Mouse (Mus musculus) hematopoietic stem cell, adult 5-6 weeks (primary cell): ENCODE results near the gene Neurod4. TPM values are rescaled to one million over a fixed set of nuclear protein-coding genes. Genes with fewer than 3 reads are reported as not detected.
"Not testable (repeated sequence)": the region's sequence is repeated elsewhere in the genome, so short reads cannot be mapped to it uniquely, and the experiment has no call there.

Source experiments
- ATAC-seq, 2 experiments: fragments of 125-278 bp in 1 of 2; replicated peaks in 1 of 2; 2 replicates each; pipeline ENCODE4 v1.8.0; 2016 to 2017; ENCODE audit warnings: inconsistent platforms in 2 of 2, mild to moderate bottlenecking in 2 of 2, moderate number of reproducible peaks in 2 of 2, low read depth in 1 of 2, moderate TSS enrichment in 1 of 2; ENCODE audit not compliant: low FRiP score in 2 of 2, poor library complexity in 2 of 2, severe bottlenecking in 2 of 2, insufficient read depth in 1 of 2, low TSS enrichment in 1 of 2
- total RNA-seq: library from RNA; stranded (forward); fragments of 172-1452, 232-1000 nt; gene quantifications from 2 replicates; pipeline ENCODE4 v1.2.3, GENCODE M21; 2017

The Neurod4 gene
- 0.44 TPM in 1 of 2 replicates, not detected in the other for total RNA-seq

- ATAC-seq: peak; percentile 95 to 99
These were observed at the start of gene Neurod4 for GRCm38 (mm10) chr10:130280066-130280465. Gene Neurod4, minus strand, starts transcription at chr10:130280240.

DNA sequence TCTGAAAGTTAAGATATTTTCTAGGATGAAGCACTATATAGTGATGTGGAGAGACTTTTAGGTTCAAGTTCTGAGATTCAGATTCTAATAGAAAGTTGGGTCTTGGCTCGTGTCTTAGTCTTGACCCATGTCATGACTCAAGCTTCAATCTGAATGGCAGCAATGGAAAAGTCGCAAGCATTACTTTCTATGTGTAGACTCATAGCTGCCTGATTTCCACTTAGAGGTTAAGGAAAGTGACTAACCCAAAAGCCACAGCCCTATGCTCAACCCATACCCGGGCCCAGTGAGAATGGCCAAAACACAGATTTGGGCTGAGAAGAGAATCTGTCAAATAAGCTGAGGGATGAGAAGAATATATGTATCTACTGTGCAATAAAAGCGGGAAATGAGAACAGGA is 44.2 kb upstream of the Neurod4 start:
- no peak for ATAC-seq

DNA sequence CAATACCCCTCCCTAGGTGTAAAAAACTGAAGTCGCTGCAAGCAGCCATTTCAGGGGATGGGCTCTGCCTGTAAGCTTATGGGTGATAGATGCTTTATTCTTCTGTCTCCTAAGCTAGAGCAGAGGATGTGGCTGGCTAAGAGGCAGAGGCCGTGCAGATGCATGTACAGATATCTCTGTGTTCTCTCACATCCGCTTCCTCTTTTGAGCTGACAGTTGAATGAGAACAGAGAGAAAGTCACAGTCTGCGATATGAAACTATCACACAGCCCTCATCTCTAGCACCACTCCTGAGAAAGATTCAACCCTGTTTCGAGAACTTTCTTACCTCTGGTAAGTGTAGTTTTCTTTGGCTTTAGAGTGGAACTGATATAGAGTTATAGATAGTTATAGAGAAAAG is 42.6 kb upstream of the Neurod4 start, which contains the start of gene Tespa1:
Tespa1 (plus strand) TSS at position 234 of the 400 bp plus-strand sequence.
- ATAC-seq: peak; percentile 97 to 99

DNA sequence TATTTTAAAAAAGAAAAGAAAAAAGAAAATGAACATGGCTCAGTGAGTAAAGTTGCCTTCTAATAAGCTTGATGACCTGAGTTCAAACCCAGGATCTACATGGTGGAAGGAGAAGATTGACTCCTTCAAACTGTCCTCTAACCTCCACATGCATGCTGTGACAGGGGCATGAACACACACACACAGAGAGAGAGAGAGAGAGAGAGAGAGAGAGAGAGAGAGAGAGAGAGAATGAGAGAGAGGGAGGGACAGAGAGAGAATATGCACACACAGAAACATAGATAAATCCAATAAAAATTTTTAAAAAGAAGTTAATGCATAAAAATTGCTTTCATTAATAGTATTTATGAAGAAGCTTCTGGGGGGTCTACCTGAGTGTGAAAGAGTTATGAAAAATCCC is 42.0 kb upstream of the Neurod4 start:
- no peak for ATAC-seq

GRCm38 (mm10) chr10:130320715-130321114 is 40.7 kb upstream of the Neurod4 start:
- ATAC-seq: no peak

GRCm38 (mm10) chr10:130318720-130319119 is 38.7 kb upstream of the Neurod4 start:
- ATAC-seq: peak; percentile 44 to 67

DNA sequence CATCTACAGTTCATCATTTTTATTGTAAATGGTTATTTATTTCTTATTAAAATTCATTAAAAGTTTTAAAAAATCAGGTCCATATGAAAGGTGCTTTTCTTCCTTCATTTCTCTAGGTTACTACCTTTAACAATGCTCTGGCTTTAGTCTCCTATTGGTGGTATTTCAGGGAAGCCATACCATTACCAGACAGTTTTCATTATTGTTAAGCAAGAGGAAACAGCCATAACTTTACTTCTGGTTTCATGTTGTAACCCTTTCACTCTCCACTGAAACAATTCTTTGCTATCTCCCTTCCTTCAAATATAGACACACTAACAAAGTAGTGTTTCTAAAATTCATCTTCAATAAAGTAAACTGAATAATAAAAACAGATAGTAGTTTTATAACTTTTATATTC is 35.8 kb upstream of the Neurod4 start:
- no peak for ATAC-seq

DNA sequence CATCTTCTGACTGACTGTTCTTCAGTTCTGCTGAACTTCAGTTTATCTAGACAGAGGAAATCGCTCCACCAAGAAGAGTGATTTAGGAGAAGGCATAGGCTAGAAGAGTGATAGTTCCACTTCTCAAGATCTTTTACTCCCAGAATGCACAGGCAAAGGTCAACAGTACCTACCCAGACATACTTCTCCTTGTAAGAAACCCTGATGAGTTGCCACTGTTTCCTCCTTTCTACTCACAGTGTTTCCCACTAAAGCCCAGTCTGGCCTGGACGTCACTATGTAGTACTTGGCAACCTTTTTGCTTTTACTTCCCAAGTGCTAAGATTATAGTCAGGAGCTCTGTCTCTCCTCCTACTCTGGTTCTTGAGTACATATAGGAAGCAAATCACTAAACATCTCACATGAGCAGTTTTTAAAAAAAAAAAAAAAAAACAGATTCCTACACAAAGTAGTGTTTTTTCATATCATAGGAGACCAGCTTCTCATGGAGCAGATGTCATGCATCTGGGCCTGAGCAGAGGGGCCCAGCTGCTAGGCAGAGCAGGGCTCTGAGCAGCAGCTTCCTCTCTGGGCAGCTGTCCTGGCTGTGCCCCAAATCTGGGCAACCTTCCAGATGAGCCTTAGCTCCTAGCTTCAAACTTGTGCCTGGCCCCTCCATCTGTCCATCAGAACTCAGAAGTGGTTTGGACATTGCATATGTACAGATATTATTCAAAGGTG is 34.2 kb upstream of the Neurod4 start:
- peak; percentile 86 to 87 for ATAC-seq

GRCm38 (mm10) chr10:130313531-130313930 is 33.5 kb upstream of the Neurod4 start:
- ATAC-seq: peak; percentile 71 to 72

- ATAC-seq: peak; percentile 43 to 50
These were observed 31.6 kb upstream of the Neurod4 start for GRCm38 (mm10) chr10:130311534-130312227.

GRCm38 (mm10) chr10:130304138-130304537 is 24.1 kb upstream of the Neurod4 start:
- not testable (repeated sequence) for ATAC-seq

DNA sequence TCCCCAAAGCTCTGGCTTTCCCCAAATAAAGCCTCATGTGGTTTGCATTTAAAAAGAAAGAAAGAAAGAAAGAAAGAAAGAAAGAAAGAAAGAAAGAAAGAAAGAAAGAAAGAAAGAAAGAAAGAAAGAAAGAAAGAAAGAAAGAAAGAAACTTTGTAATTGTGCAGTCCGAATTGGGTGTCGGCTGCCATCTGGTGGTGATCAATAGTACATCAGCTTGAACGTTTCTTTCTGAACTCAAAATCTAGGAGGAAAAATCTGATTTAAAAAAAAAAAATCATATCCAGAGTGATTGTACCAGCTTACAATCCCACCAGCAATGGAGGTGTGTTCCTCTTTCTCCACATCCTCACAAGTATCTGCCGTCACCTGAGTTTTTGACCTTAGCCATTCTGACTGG is 18.7 kb upstream of the Neurod4 start:
- not testable (repeated sequence) for ATAC-seq

DNA sequence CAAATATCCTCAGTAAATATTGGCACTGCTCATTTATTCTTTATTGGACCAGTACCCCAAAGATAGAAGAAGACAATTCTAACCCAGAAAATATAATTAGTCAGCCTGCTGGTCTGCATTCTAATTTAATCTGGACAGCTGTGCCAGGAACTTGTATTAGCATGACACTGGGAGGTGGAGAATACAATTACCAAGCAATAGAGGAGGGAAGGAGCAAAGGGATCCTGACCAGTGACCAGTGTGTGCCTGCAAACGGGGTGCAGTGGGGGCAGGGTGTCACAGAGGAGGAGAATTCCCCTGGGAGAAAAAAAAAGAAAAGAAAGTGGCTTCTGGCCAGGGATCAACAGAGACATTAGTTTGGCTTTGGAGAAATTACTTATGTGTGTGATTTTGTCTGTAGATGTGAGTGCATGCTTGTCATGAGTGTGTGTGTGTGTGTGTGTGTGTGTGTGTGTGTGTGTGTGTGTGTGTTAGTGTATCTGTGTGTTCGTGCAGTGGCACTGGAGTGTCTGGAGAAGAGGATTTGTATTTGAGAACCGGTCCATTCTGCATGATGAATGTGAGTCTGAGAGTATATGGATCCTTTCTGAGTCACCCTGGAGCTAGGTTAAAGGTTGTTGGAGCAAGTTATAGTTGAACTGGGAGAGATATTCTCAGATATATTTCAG is 13.8 kb upstream of the Neurod4 start:
- ATAC-seq: no peak

DNA sequence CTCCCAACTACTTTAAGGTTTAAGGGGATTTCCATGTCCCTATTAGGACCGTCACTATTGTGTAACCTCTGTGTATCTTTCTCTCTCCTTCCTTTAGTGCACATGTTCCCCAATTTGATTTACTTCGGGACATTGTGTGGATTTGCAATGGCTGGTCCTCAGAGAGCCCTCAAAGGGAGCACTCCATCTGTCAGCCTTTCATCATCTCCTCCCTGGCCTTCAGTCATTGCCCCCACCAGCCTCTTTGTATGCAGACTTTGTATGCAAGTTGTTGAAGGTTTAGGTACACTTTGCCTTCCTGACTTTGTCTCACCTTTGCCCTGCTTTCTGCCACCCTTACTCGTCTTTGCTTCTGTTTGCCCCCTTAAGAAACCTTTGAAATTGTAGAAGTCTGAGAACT is 8.0 kb upstream of the Neurod4 start:
- no peak for ATAC-seq

DNA sequence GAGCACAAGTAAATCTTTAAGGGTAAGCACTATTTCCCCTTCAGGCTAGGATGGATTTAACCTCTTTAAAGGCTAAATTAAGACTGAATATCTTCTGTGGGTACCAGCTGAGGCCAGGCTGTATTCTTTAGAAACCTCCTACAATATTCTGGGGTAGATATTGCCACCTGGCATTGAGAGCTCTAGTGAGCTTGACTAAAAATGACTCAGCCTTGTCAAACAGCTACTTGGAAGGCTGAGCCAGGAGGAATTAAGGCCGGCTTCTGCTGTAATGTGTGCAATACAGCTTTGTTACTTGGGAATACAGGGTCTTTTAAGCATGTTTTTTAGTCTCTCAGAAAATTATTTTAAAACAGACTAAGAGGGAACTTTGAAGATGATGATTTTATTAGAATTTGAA is 7.2 kb upstream of the Neurod4 start:
- no peak for ATAC-seq

DNA sequence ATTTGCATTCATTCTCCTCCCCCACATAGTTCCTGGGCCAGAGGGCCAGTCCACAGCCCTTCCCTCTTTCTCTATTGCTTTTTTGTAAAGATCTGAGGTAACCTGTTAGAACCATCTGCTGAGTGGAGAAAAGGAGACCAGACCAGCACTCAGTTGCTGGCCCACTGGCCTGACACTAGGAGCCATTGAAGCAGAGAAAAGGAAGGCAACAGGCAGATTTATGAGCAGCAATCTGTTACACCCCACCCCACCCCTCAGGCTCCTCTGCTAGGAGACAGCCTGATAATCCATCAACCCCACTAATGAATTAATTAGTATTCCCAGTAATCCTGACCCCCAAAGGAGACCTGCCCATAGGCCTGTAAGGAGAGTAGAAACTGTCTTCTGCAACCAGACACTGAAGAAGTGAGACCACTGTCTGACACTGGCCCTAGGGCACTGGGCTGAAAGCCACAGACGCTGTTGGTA is 2.0 kb upstream of the Neurod4 start:
- ATAC-seq: no peak

GRCm38 (mm10) chr10:130276496-130276895 is 3.5 kb downstream of the Neurod4 start:
- no peak for ATAC-seq

GRCm38 (mm10) chr10:130275759-130276158 is 4.3 kb downstream of the Neurod4 start:
- no peak for ATAC-seq
